23 mouse cellular contexts compared by ENCODE assay signal in genomic region chr16:76266635-76267268, GRCm38 (mm10).
"Had no signal": no experiment of that assay in that cellular context is flagged by ENCODE, and none has a peak within 500 bp of the region (broad histone marks: within the 10 kb centered on the region; RNA-seq: fewer than 3 reads in every experiment).

No protein-coding gene starts in this region.

- H3K4me2 ChIP-seq: heart, embryonic 11.5 days; heart, embryonic 13.5 days; heart, embryonic 15.5 days; hindbrain, embryonic 13.5 days; hindbrain, embryonic 15.5 days; kidney, embryonic 15.5 days; limb, embryonic 13.5 days; limb, embryonic 15.5 days had no signal

- DNase-seq: gastrocnemius, postnatal 14 days; gastrocnemius, postnatal 36 days; heart, adult 2 months; heart, postnatal 14 days; heart, postnatal 36 days; kidney, adult 11 months; kidney, adult 2 months; kidney, adult 9 months; kidney, postnatal 10 days; kidney, postnatal 25 days; layer of hippocampus, adult 9-11 months; layer of hippocampus, postnatal 36 days; left cerebral cortex, postnatal 4 days had no signal

- H3K36me3 ChIP-seq: heart, embryonic 13.5 days; heart, embryonic 15.5 days; hindbrain, embryonic 13.5 days; hindbrain, embryonic 15.5 days; kidney, embryonic 15.5 days; limb, embryonic 13.5 days; limb, embryonic 15.5 days had no signal

- H3K9me3 ChIP-seq: heart, embryonic 13.5 days; heart, embryonic 15.5 days; hindbrain, embryonic 13.5 days; hindbrain, embryonic 15.5 days; kidney, embryonic 15.5 days; limb, embryonic 13.5 days; limb, embryonic 15.5 days had no signal

- H3K9ac ChIP-seq: heart, embryonic 13.5 days; heart, embryonic 15.5 days; hindbrain, embryonic 13.5 days; hindbrain, embryonic 15.5 days; kidney, embryonic 15.5 days; limb, embryonic 13.5 days; limb, embryonic 15.5 days had no signal

- H3K27ac ChIP-seq: heart, adult 2 months; heart, embryonic 13.5 days; heart, embryonic 15.5 days; hindbrain, embryonic 13.5 days; hindbrain, embryonic 15.5 days; hindbrain, postnatal 0 days; kidney, embryonic 15.5 days; limb, embryonic 13.5 days; limb, embryonic 15.5 days had no signal

- H3K4me3 ChIP-seq: heart, adult 2 months; heart, embryonic 13.5 days; heart, embryonic 15.5 days; hindbrain, embryonic 13.5 days; hindbrain, embryonic 15.5 days; kidney, embryonic 15.5 days; limb, embryonic 13.5 days; limb, embryonic 15.5 days had no signal

- ATAC-seq: hindbrain, postnatal 0 days; intestine, embryonic 16.5 days had no signal

- H3K4me1 ChIP-seq: heart, embryonic 13.5 days; heart, embryonic 15.5 days; hindbrain, embryonic 15.5 days; kidney, embryonic 15.5 days; limb, embryonic 15.5 days had no signal

- H3K27me3 ChIP-seq: heart, embryonic 13.5 days; heart, embryonic 15.5 days; hindbrain, embryonic 13.5 days; hindbrain, embryonic 15.5 days; kidney, embryonic 15.5 days; limb, embryonic 13.5 days; limb, embryonic 15.5 days had no signal
